Mouse (Mus musculus) heart, postnatal 4 days (tissue): Measurements from ENCODE around the gene Rars2. TPM values are rescaled to one million over a fixed set of nuclear protein-coding genes. Genes with fewer than 3 reads are reported as not detected.
"Not testable (repeated sequence)": the region's sequence is repeated elsewhere in the genome, so short reads cannot be mapped to it uniquely, and the experiment has no call there.

Experiments
- DNase-seq: peaks from one replicate; pipeline ENCODE4 v3.0.0; 2021
- total RNA-seq, 2 experiments: library from RNA; stranded (reverse); gene quantifications; 2 replicates each; pipeline ENCODE4 v1.2.3; 2021

Gene Rars2
- 10 to 100 TPM; 30.1 to 33.6 TPM for total RNA-seq

DNA sequence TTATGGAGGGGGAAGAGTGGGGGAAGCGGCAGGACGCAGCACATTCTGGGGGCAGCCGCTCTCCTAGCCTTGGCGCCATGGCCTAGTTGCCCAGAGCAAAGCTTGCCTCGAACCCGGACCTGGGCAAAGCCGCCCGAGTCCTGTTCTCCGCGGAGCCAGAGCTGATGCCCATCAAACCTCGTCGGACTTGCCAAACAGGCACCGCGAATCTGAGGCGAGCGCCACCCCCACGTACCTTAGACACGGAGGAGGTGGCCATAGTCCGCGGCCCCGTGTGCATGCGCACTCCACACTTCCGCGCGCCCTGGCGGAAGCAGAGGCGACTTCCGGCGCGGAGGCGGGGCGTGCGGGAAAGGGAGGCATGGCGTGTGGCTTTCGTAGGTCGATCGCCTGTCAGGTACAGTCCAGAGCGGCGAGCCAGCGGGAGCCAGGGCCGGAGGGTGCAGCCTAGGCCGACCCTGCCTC is at the start of gene Rars2, which contains the start of gene Orc3:
TSS of gene Rars2 (plus strand) at position 328 of the 465 bp plus-strand sequence.
TSS of gene Orc3 (minus strand) at position 315 of the 465 bp plus-strand sequence.
- peak; percentile 92 for DNase-seq

DNA sequence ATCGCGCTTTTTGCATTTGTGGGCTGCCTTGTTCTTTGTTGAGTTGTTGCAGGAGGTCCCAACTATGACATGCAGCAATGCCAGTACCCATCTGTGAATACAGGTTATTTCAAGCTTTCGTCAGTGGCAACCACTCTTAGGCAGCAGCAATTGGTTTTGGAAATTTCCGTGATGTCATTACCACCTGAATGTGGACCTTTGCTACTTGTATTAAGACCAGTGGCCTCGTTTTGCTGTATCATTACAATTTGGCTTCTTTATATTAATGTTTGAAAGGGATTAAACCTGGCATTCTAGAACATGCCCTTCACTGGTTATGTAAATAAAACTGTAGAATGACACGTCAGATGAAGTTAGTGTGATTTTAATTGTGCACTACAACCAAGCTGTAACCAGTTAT is 48.5 kb upstream of the Rars2 start:
- DNase-seq, result no peak

DNA sequence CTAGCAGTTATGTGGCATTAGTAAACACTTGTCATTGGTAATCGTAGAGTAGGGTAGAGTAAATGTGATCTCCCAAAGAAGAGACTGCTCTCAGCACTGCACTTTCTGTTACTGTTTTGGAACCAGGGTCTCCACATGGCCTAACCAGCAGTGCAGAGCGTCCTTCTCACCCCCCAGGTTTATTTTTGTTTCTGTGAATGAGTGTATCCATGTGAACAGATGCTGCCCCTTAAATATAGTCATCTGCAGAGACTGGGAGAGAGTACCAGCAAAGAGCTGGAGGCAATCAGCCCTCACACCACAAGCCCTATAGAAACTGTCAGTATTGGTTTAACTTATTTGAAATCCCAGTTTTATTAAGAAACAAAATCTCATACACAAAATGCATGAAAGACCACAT is 41.9 kb upstream of the Rars2 start:
- DNase-seq, result no peak

DNA sequence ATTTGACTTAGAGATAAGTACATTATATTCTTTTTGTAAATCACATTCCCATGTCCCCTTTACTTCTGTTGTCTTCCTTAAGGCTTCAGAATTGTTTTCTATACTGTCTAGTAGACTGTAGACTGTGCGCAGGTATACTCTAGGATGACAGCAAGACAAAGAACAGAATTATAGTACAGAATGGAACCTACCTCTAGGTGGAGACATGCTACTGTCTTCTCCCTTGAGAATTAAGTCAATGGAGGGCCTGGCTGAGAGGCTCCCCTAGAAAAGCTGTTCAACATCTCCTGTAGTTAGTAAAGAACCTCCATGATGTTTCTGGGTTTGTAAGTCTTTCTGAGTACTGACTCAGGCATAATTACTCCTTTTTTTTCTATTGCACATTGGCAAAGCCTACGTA is 37.7 kb upstream of the Rars2 start:
- DNase-seq, result no peak

DNA sequence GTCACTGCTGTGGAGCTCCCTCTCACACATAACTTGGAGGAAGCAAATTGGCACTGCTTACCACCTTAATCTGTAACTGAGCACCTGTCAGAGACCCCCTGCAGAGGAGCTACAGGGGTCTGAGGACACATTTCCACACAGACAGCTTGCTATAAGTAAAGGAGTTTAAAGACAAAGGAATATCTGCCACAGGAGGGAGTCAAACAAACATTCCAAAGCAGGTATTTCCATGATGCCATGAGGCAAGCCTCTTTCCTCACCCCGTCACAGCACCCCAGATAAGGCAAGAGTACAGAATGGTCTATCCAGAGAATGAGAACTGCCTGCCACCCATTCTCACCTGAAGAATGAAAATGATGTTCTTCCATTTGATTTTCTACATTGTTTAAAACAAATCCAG is 35.5 kb upstream of the Rars2 start:
- DNase-seq, result no peak

DNA sequence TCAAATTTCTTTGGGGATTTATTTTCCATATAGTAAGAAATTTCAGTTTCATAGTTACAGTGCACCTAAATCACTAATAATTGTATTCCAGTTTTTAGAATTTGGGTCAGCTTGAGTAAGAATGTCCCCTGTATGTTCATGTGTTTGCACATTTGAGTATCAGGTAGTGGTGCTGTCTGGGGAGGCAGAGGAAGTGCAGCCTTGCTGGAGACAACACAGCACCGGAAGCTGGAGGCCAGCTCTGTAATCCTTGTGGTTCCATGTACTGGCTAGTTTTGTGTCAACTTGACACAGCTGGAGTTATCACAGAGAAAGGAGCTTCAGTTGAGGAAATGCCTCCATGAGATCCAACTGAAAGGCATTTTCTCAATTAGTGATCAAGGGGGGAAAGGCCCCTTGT is 33.3 kb upstream of the Rars2 start:
- not testable (repeated sequence) for DNase-seq

DNA sequence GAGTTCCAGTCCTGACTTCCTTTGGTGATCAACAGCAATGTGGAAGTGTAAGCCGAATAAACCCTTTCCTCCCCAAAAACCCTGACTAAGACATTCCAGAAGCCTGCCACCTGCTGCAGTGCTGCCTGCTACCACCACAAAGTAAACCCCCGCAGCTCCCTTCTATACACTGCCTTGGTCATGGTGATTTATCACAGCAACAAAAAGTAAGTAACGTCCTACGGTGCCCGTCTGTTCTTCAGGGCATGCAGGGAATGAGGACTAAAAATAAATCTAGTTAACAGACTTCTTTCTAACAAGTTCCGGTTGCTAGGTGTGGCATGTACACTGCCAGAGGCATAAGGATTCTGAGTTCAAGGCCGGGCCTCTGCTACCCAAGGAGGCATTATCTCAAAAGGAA is 32.8 kb upstream of the Rars2 start:
- no peak for DNase-seq

DNA sequence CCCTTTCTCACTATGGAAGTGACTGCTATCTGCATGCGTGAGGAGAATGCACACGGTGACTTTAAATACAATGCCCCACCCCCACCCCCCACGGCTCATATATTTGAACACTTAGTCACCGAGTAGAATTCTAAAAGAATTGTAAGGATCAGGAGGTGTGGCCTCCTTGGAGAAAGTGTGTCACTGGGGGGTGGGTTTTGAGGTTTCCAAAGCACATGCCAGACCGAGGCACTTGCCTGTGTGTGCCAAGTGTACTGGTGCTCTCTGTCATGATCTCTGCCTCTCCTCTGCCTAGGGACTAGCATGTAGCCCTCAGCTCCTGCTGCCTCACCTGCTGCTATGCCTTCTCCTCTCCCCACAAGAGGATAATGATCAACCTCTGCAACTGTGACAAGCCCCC is 32.3 kb upstream of the Rars2 start:
- no peak for DNase-seq

DNA sequence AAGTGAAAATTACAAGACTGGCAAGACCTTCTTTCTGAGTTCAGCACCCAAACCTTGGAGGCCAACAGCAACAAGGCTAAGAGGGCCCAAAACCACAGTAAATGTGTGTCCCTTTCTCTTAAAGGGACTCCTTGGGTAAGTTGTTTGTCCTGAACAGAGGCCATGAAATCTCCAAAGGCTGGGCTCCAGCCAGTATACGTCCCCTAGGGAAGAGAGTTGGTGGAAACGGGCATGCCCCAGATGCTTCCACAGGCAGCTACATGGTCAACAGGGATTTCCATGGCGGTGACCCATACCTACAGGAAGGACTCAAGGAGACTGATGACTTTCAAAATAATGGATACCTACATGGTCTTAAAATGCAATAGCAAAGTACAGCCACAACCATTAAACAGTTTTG is 31.3 kb upstream of the Rars2 start:
- no peak for DNase-seq

DNA sequence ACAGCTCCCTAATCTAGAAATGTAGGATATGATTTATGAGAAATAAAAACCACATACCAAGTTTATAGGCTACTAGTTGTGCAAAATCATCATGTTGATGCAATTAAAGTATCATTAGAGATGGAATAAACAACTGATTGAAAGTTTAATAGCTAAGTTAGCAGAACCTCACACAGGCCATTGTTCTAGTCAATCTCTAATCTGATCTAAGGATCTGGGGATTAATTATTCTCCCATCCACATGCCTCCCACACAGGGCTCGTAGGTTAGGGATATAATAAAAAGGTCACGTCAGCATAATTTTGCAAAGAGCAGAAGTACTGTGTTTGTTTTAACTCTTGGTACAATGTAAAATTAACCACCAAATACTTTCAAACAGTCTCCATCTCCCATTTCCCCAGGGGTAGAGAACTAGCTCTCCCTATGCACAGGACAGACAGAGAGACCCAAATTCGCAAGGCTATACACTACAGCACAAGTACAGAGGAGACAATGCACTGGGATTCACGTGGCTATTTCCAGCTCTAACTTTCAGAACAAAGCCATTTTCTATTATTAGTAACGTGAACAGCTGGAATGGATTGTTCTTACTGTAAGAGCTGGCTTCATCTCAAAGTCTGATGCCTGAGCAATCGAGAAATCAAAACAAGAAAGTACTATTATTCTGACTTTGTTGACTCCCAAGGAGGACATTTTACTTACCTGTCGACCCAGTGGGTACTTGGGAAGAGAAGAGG is 29.7 kb upstream of the Rars2 start:
- no peak for DNase-seq

DNA sequence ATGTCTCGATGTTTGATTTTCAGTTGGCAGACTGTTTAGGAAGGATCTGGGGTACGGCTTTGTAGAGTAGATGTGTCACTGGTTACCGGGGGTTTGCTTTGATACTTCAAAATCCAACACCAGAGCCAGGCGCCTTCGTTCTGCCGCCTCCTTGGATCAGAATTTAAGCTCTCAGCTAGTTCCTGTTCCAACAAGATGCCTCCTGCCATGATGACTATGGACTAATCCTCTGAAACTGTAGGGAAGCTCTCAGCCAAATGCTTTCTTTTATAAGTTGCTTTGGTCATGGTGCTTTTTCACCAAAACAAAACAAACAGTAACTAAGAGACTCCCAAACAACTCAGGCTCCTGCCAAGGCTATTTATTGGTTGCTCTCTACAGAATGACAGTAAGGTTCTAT is 11.6 kb upstream of the Rars2 start:
- no peak for DNase-seq

DNA sequence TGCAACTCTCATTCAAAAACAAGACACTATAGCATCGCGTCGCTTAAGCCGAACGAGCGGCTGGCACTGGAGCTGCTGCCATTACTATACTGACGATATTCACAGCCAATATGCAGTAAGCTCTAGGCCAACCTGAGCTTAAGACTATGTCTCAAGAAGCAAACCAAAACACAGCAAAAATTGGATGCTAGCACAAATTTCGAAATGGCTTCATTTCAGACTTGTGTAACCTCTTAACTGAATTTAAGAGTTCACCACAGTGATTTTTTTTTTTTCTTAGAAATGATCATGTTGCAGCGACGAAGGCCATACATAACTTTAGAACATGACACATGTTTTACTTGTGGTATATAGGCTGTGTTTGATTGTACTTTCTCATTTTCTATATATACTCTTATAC is 8.1 kb upstream of the Rars2 start:
- DNase-seq, result no peak

DNA sequence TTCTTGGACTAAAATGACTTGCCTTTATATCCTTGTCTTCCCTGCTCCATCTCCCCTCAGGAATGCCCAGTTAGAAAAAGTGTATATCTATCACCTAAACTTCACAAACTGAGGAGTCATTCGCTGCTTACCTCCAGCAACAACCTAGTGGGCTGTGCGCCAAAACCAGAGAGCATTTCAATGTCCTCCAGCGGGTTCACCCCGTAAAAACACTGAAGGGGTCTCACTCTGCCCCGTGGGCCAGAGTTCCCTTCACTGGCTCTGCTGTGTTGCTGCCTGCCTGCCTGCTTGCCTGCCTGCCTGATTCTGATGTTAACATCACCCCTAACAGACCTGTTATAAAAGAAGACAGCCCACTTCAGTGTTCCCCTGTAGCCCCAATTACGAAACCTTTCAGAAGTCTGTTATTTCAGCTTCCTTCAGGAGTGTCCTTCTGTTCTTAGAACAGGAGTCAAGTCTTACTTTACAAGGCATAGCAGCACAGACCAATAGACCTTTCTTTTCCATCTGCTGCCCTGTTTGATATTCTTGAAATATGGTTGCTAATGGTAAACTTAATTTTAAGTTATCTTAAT is 1.1 kb upstream of the Rars2 start:
- peak; percentile 18 for DNase-seq

DNA sequence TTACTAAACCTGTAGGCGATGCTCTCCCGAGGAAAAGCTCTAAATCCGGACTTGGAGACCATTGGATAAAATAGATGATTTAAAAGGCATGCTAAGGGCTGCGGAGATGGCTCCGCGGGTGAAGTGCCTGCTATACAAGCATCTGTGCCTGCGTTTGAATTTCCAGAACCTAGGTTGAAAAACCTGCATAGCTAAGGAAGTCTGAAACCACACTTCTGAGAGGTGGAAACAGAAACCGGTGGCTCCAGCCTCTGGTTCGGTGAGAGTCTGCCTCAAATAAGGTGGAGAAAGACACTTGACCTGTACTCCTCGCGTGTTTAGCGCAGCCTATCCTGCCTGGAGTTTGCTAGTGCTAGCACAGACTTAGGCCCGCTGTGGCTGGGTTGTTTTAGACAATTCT is 546 bp downstream of the Rars2 start:
- peak; percentile 8 for DNase-seq

DNA sequence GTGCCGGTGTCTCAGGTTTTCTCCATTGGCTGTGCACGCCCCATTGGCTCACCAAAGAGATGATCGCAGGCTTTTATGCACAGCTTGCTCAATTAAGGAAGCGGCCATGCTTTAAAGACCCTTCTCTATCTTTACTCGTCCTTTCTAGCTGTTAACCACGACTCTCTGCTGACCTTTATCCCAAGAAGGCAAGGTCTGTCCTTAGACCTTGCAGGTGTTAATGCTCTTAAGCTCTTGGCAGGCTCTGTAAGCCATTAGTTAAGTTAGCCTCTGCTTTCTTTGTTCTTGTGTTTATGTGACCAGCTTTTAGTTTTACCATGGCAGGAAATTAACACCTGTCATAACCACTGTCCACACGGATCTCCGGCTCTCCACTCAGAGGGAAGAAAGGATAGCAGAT is 1.4 kb downstream of the Rars2 start:
- DNase-seq, result no peak

DNA sequence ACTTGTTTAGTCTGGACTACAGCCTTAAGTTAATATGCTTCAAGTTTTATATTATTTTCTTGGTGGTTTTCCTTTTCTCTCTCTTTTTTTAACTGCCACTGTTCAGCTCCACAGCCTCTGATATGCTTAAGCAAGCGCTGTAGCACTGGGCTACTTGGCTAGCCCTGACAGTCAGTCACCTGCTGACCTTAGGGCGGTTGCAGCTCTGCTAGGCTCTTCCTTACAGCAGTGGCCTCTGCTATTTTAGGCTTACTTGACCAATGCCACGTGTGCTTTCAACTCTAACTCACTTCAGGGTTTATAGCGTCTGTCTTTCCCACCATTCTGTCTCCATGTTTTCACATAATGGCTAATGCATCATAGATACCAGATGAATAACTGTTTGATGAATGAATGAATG is 10.8 kb downstream of the Rars2 start:
- no peak for DNase-seq

DNA sequence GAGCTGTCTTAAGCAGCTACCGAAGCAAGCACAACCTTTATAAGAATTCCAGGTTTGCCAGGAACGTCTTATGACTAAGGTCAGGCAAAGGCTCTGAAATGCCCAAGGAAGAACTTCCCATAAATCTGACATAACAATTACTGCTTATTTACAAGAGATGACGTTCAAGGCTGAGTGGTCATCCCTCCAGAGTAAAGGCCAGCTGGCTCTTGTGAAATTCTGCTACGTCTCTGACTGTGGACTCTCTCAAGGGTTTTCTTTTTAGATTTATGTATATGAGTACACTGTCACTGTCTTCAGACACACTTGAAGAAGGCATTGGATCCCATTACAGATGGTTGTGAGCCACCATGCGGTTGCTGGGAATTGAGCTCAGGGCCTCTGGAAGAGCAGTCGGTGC is 11.6 kb downstream of the Rars2 start:
- DNase-seq, result no peak

DNA sequence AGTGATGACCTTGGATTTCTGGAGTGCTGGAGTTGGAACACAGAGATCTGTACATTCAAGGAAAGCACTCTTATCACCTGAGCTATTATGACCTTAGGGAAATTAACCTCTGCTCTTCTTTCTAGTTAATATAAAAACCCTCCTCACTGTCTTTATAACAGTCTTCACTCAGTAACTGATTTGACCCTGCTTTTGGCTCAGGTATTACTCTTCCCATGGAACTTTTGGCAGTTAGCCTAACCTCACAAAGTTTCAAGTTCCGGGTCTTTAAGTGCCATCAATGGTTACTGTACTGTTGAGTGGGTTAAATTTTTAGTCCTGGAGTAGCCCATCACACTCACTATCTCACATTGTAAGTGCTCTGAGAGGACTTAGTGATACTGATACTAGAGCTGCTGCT is 15.2 kb downstream of the Rars2 start:
- no peak for DNase-seq

DNA sequence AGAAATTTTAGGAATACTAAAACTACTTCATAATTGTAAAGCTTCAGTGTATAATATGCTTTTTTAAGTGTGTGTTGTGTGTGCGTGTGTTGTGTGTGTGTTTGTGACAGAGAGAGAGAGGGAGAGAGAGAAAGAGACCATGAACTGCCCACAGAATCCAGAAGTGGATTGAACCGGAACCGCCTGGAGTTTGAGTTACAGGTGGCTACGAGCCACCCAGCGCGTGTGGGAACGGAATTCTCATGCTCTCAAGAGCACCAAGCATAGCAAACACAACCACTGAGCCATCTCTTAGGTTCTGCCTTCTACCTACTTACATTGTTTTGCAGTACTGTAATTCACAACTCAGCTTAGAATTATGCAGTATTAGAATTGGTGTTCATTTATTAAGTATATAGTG is 19.4 kb downstream of the Rars2 start:
- no peak for DNase-seq

DNA sequence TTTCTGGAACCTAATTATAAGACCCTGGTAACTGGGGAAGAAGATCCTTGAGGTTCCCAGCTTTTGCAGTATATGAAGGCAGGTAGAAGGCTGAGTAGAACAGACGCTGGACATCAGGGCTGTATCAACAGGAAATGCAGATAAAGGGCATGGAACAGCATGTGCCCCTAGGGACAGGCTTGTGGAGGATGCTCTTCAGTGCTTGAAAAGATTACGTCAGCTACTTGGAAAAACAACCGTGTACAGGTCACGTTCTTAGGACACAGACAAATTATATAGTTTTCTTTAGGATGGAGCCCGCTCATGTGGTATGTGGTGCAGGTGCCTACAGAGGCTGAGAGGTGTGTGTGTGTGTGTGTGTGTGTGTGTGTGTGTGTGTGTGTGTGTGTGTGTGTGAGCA is 21.3 kb downstream of the Rars2 start:
- no peak for DNase-seq

DNA sequence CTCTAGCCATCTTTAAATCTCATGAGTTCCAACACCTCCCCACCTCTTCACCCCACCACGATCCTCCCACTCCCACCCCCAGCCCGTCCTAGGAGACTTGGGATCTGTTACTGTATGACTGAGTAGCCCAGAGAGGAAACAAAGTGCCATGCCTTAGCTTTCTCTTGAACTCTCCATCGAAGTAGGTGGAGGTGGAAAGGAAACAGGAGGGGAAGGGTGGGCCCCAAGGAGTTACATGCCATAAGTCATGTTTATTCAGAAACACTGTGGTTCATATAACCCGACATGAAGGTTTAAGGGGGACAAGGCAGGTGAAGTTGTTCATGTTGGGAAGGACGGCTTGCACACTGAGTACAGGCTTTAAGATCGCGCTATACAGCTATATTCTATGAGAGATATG is 22.6 kb downstream of the Rars2 start:
- no peak for DNase-seq

DNA sequence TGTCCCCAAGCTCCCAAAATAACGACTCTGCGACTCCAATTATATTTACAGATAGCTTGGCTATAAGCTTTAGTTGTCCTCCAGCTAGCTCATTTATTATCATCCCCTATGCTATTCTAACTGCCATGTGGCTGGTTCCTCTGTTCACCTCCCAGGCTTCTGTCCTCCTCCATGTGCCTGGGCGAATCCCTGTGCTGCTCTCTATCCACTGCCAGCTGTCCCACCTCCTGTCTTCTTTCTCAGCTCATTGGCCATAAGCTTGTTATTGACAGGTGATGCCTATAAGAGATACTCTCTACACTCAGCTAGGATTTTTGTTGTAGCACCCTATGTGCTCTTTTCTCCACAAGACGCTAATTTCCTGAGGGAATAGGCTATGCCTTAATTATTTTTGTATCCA is 23.1 kb downstream of the Rars2 start:
- DNase-seq, result no peak

DNA sequence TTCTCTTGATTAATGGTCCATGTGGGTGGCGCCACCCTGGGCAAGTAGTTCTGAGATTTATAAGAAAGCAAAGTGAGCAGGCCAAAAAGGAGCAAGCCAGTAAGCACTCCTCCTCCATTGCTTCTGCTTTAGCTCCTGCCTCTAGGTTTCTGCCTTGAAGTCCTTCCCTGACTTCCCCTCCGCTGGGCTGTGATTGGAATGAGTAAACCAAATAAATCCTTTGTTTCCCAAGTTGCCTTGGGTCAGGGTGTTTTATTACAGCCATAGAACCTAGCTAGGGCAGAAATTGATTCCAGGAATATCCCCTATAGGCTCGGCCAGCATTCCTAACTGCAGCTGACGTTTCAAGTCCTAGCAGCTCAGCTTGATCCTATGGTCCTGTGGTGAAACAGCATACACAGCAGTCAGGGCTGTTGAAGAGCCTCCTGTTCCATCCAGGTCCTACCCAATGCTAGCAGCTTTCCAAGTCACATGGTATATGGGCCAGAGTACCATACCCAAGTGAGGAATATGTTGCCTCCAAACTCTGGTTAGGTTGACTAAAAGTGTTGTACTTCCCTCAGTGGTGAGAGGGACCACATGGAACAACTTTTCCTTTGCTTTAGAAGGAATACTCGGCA is 25.1 kb downstream of the Rars2 start:
- DNase-seq, result no peak

DNA sequence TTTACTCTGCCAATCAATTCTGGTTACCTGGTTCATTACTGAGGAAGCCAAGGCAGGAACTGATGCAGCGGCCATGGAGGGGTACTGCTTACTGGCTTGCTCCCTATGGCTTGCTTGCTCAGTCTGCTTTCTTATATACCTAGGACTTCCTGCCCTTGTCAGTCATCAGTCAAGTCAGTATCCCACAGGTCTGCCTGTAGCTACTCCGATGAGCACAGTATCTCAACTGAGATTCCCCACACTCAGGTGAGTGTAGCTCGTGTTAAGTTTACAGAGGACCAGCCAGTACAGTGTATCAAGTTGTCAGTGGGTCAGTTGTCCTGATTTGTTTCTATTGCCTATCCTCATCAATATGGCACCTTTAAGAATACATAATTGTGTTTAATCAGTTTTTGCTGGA is 26.0 kb downstream of the Rars2 start:
- DNase-seq, result no peak
